Mouse (Mus musculus) testis, adult 2 months (tissue): ENCODE data around the gene Kif23.
A peak's percentile ranks its signal among the peaks of the same experiment; 100 is the strongest.

Experiments
- CTCF ChIP-seq: fragments of 200-500 bp; IDR thresholded peaks from 2 replicates; pipeline ENCODE4 v1.5.1; 2012; ENCODE audit warnings: low read depth, mild to moderate bottlenecking, inconsistent platforms, low read length, moderate library complexity; ENCODE audit not compliant: control insufficient read depth, insufficient read depth, insufficient replicate concordance
- POLR2A ChIP-seq: fragments of 200-500 bp; IDR thresholded peaks from 2 replicates; pipeline ENCODE4 v1.6.1; 2012; ENCODE audit warnings: low read depth, mild to moderate bottlenecking, inconsistent platforms, low read length, moderate library complexity; ENCODE audit not compliant: control insufficient read depth

DNA sequence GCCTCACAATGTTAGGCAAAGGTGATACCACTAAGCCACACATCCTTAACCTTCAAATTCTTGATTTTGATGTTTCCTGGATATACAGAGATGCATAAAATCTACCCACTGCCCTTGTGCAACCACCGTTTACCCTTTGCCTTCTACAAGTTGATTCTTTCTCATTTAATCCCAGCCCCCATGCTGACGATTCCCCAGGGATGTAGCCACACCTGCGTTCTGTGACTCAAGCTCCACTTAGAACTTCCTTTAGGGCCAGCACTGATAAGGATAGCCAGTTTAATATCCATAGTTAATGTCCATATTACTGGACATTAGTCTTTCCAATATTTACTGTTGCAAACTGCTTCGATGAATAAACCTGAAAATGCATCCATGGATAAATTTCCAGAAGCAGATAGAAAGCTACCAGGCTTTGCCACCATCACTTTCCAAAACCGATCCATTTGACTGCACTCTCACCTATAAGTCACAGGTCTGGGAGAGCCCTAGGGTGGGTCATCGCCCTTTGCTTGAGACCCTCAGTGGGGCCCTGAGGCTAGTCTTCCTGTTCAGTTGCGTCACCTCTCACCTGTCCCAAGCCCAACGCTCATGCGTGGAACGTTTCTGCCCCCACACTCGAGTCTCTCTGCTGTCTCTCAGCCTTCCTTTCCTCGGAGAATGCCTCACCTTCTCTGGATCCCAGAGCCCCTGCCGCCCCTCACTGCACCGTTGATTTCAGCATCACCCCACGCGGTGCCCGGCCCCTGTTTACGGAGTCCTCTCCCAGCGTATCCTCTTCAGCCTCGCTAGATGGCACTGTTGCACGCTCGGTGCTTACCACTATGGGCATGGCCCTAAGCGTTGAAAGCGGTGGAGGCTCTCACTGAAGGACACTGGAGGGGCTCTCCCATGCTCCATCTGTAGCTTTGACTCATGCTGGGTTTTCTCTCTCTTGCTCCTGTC lies 1.1 kb upstream of the Kif23 start:
- TF ChIP-seq POLR2A (no peak), CTCF (peak; percentile 87; the same call in 1 of the 2 replicates)
